Mouse (Mus musculus): ENCODE data around the gene Scarb2.

The Scarb2 gene

GRCm38 (mm10) chr5:92435025-92435584 is 71.5 kb downstream of the Scarb2 start, which contains the start of gene Nup54:
Gene Nup54, minus strand, starts transcription at chr5:92435219.
- peak; percentile 96 for DNase-seq (ENCODE audit: low read depth, low spot score)

- no peak for DNase-seq (ENCODE audit: low read depth, low spot score)
Measured at GRCm38 (mm10) chr5:92434571-92434985, 72.1 kb downstream of the Scarb2 start.

GRCm38 (mm10) chr5:92434070-92434469 is 72.6 kb downstream of the Scarb2 start:
- DNase-seq (ENCODE audit: low read depth, low spot score): no peak

GRCm38 (mm10) chr5:92431611-92432010 is 75.0 kb downstream of the Scarb2 start:
- DNase-seq (ENCODE audit: low read depth, low spot score): no peak

- DNase-seq (ENCODE audit: low read depth, low spot score): no peak
Measured at GRCm38 (mm10) chr5:92430723-92431122, 75.9 kb downstream of the Scarb2 start.

GRCm38 (mm10) chr5:92424126-92424525 is 82.5 kb downstream of the Scarb2 start:
- no peak for DNase-seq (ENCODE audit: low read depth, low spot score)

- no peak for DNase-seq (ENCODE audit: low read depth, low spot score)
Measured at GRCm38 (mm10) chr5:92413982-92414375, 92.7 kb downstream of the Scarb2 start.

GRCm38 (mm10) chr5:92413271-92413981 is 93.2 kb downstream of the Scarb2 start:
- no peak for DNase-seq (ENCODE audit: low read depth, low spot score)

GRCm38 (mm10) chr5:92411461-92412140 is 95.0 kb downstream of the Scarb2 start:
- no peak for DNase-seq (ENCODE audit: low read depth, low spot score)

GRCm38 (mm10) chr5:92410486-92410885 is 96.1 kb downstream of the Scarb2 start:
- no peak for DNase-seq (ENCODE audit: low read depth, low spot score)

- no peak for DNase-seq (ENCODE audit: low read depth, low spot score)
Measured at GRCm38 (mm10) chr5:92409361-92410155, 97.1 kb downstream of the Scarb2 start.

- DNase-seq (ENCODE audit: low read depth, low spot score): no peak
Measured at GRCm38 (mm10) chr5:92404400-92404678, 102.3 kb downstream of the Scarb2 start.

- DNase-seq (ENCODE audit: low read depth, low spot score): no peak
Measured at GRCm38 (mm10) chr5:92403562-92404399, 102.9 kb downstream of the Scarb2 start.

GRCm38 (mm10) chr5:92402816-92403215 is 103.8 kb downstream of the Scarb2 start:
- no peak for DNase-seq (ENCODE audit: low read depth, low spot score)

- DNase-seq (ENCODE audit: low read depth, low spot score): peak; percentile 76
Measured at GRCm38 (mm10) chr5:92398153-92398552, 108.5 kb downstream of the Scarb2 start.

GRCm38 (mm10) chr5:92396476-92396875 is 110.2 kb downstream of the Scarb2 start:
- no peak for DNase-seq (ENCODE audit: low read depth, low spot score)

GRCm38 (mm10) chr5:92395764-92396163 is 110.9 kb downstream of the Scarb2 start:
- no peak for DNase-seq (ENCODE audit: low read depth, low spot score)

GRCm38 (mm10) chr5:92393863-92394262 is 112.8 kb downstream of the Scarb2 start:
- no peak for DNase-seq (ENCODE audit: low read depth, low spot score)

GRCm38 (mm10) chr5:92392542-92392941 is 114.1 kb downstream of the Scarb2 start:
- no peak for DNase-seq (ENCODE audit: low read depth, low spot score)

All from skeletal muscle tissue, adult 2 months (tissue).